Mouse (Mus musculus) layer of hippocampus, adult 9-11 months (tissue): ENCODE data around the gene Mcf2l.

Experiments
- DNase-seq: peaks from one replicate; pipeline ENCODE4 v3.0.0; 2022

The Mcf2l gene

GRCm38 (mm10) chr8:12873357-12874046 lies at the start of gene Mcf2l:
Mcf2l (plus strand) TSS chr8:12873806.
- DNase-seq, result no peak

- no peak for DNase-seq
Measured at GRCm38 (mm10) chr8:12824562-12824961, 49.0 kb upstream of the Mcf2l start.

DNA sequence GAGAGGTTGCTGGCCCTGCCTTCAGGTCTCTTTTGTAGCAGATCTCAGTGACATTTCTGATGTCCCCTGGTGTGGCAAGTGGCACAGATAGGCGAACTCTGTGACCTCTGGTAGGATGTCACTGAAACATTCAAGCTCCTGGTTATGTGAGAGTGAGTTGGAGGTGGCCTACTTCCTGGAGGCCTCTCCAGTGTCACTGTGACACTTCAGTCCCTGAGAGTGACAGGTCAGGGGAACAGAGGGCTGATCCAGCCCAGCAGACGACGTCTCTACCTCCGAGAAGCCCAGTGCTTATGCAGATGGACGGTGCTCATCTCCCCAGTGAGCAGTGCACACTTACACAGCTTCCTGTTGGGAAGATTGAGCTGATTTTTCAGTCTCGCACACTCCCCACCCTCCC lies 48.4 kb upstream of the Mcf2l start:
- no peak for DNase-seq

DNA sequence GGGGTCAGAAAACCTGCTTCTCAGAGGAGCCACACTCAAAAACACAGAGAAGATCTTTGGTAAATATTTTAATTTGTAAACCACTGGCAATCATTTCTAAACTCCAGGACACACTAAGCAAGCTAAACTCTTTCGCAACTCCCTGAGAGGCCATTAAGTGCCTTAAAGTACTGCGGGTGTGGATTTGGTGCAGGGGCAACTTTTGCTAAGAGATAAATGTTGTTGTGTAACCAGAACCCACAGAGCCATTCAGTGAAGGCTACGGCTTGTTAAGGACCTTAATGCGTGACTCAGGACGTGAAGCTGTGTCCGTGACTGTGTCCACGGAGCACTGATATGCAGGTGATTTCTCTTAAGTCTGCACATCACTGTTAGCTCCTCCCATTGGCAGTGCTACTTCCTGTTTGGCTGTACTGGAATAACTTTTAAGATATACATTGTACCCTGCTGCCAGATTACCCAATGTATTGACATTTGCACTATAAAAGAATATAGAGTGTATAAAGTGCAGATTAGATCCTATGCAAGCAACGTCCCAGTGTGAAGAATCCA lies 47.8 kb upstream of the Mcf2l start:
- no peak for DNase-seq

- DNase-seq, result no peak
Measured at GRCm38 (mm10) chr8:12827124-12827523, 46.5 kb upstream of the Mcf2l start.

DNA sequence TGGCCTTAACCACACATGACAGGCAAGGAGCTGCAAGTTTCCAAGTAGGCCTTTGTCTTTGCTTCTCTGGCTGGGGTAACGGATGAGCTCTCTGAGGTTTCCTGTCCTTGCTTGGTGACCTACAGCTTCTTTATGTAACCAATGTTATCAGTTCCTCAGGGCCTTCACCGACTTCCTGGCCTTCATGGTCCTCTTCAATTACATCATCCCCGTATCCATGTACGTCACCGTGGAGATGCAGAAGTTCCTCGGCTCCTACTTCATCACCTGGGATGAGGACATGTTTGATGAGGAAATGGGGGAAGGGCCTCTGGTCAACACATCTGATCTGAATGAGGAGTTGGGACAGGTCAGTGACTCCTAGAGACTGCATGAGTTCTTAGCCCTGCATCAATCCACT lies 45.3 kb upstream of the Mcf2l start:
- no peak for DNase-seq

GRCm38 (mm10) chr8:12829381-12829780 lies 44.2 kb upstream of the Mcf2l start:
- no peak for DNase-seq

GRCm38 (mm10) chr8:12831659-12832589 lies 41.7 kb upstream of the Mcf2l start:
- peak; percentile 35 for DNase-seq

GRCm38 (mm10) chr8:12833616-12834015 lies 40.0 kb upstream of the Mcf2l start:
- no peak for DNase-seq

GRCm38 (mm10) chr8:12840834-12841233 lies 32.8 kb upstream of the Mcf2l start:
- no peak for DNase-seq

GRCm38 (mm10) chr8:12842342-12842995 lies 31.1 kb upstream of the Mcf2l start:
- no peak for DNase-seq

- DNase-seq, result no peak
Measured at GRCm38 (mm10) chr8:12844347-12844950, 29.2 kb upstream of the Mcf2l start.

DNA sequence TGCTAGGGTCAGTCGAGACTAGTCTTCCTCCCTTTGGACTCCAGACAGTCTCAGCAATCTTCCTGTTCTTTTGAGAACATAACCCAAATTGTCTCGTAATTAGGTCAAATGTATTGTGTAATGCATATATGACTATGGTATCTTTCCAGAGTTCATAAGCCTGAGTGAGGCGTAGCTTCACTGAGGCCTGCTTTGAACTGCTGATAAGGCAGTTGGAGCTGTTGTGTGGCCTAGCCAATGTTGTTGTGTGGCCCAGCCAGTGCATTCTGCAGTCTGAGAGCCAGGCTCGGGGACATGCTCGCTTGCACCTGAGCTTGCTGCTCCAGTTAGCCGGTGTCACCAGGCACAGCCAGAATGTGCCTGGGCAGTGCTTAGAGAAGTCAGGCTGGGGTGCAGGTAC lies 27.2 kb upstream of the Mcf2l start:
- DNase-seq, result no peak

GRCm38 (mm10) chr8:12851241-12851640 lies 22.4 kb upstream of the Mcf2l start:
- DNase-seq, result no peak

- no peak for DNase-seq
Measured at GRCm38 (mm10) chr8:12856038-12856437, 17.6 kb upstream of the Mcf2l start.

- no peak for DNase-seq
Measured at GRCm38 (mm10) chr8:12863061-12863460, 10.5 kb upstream of the Mcf2l start.

GRCm38 (mm10) chr8:12863608-12864007 lies 10.0 kb upstream of the Mcf2l start:
- no peak for DNase-seq

GRCm38 (mm10) chr8:12865790-12866189 lies 7.8 kb upstream of the Mcf2l start:
- DNase-seq, result no peak

GRCm38 (mm10) chr8:12869661-12870060 lies 3.9 kb upstream of the Mcf2l start:
- no peak for DNase-seq

GRCm38 (mm10) chr8:12870656-12871055 lies 3.0 kb upstream of the Mcf2l start:
- DNase-seq, result no peak

GRCm38 (mm10) chr8:12871461-12871860 lies 2.1 kb upstream of the Mcf2l start:
- no peak for DNase-seq

DNA sequence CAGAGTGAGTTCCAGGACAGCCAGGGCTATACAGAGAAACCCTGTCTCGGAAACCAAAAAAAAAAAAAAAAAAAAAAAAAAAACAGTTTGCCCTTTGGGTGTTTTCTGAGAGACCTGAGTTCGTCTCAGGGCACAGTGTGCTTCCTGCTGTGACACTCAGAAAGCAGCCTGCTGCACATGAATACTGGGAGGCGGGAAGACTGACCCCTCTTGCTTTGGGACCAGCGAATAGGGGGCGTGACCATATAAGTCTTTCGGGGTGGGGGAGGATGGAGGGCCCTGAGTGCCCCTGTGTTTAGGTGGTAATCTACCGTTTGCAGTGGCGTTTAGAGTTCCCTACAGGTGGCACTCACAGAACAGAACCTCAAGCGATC lies 636 bp upstream of the Mcf2l start:
- DNase-seq, result no peak
